Mouse (Mus musculus): ENCODE data around the gene BC030867.

The BC030867 gene

GRCm38 (mm10) chr11:102258521-102258920 lies 9.8 kb downstream of the BC030867 start:
- POLR2A ChIA-PET = interaction anchor here (0.6 to 6.8 kb wide), 24 partner anchors 8 to 209 kb away, joined by 3 to 57 read pairs (median 6); partner anchors contain the start of genes BC030867 (in 3 of the 4), Asb16 (in 2 of the 4), Slc25a39 (in 2 of the 4) and Grn (in 1 of the 4)
- CTCF ChIA-PET = interaction anchor here (0.6 to 14.7 kb wide), 32 partner anchors 8 to 283 kb away, joined by 3 to 224 read pairs (median 4); partner anchors contain the start of genes BC030867 (in 4 of the 4), Asb16 (in 3 of the 4) and Tmub2 (in 1 of the 4)

- ChIA-PET CTCF (interaction anchor here in 2 of 4 experiments (1.2 to 14.7 kb wide), 3 partner anchors 15 to 176 kb away, joined by 3 to 224 read pairs (median 7); partner anchors contain the start of gene BC030867 (in 2 of the 2)), POLR2A (interaction anchor here (0.5 to 8.1 kb wide), 13 partner anchors 9 to 310 kb away, joined by 3 to 94 read pairs (median 5); partner anchors contain the start of genes BC030867 (in 2 of the 4), Hdac5 (in 1 of the 4), Slc25a39 (in 1 of the 4) and Tmub2 (in 1 of the 4))
These were observed 14.5 kb downstream of the BC030867 start for GRCm38 (mm10) chr11:102263211-102263610.

- ChIA-PET POLR2A (interaction anchor here (0.6 to 8.1 kb wide), 44 partner anchors 8 to 302 kb away, joined by 3 to 94 read pairs (median 4); partner anchors contain the start of genes BC030867 (in 4 of the 4), Slc25a39 (in 2 of the 4), Tmub2 (in 2 of the 4) and G6pc3 (in 1 of the 4)), CTCF (interaction anchor here (0.6 to 14.7 kb wide), 21 partner anchors 8 to 334 kb away, joined by 3 to 224 read pairs (median 6); partner anchors contain the start of genes BC030867 (in 3 of the 4), Fam171a2 (in 1 of the 4), Tmem101 (in 1 of the 4) and Tmub2 (in 1 of the 4))
These were observed 17.1 kb downstream of the BC030867 start for GRCm38 (mm10) chr11:102265816-102266215.

GRCm38 (mm10) chr11:102266631-102267355 lies 18.1 kb downstream of the BC030867 start:
- CTCF ChIA-PET = interaction anchor here (0.5 to 14.7 kb wide), 36 partner anchors 9 to 282 kb away, joined by 3 to 224 read pairs (median 5); partner anchors contain the start of genes BC030867 (in 3 of the 4), Cfap97d1 (in 1 of the 4), Fam171a2 (in 1 of the 4) and Grn (in 1 of the 4)
- POLR2A ChIA-PET = interaction anchor here (0.5 to 8.1 kb wide), 71 partner anchors 7 to 329 kb away, joined by 3 to 94 read pairs (median 4); partner anchors contain the start of genes BC030867 (in 3 of the 4), Grn (in 3 of the 4), Slc25a39 (in 3 of the 4) and Tmub2 (in 3 of the 4)

- CTCF ChIA-PET = interaction anchor here (0.5 to 14.7 kb wide), 35 partner anchors 9 to 339 kb away, joined by 3 to 224 read pairs (median 5); partner anchors contain the start of genes BC030867 (in 3 of the 4), Cfap97d1 (in 1 of the 4), Fam171a2 (in 1 of the 4) and Grn (in 1 of the 4)
- POLR2A ChIA-PET = interaction anchor here (0.5 to 8.1 kb wide), 52 partner anchors 8 to 290 kb away, joined by 3 to 94 read pairs (median 4); partner anchors contain the start of genes BC030867 (in 3 of the 4), Grn (in 3 of the 4), Slc25a39 (in 3 of the 4) and Tmub2 (in 3 of the 4)
These were observed 18.8 kb downstream of the BC030867 start for GRCm38 (mm10) chr11:102267480-102267879.

- POLR2A ChIA-PET = interaction anchor here in 3 of 4 experiments (0.7 to 8.1 kb wide), 37 partner anchors 8 to 178 kb away, joined by 3 to 94 read pairs (median 6); partner anchors contain the start of genes BC030867 (in 3 of the 3), Grn (in 3 of the 3), Slc25a39 (in 3 of the 3) and Tmub2 (in 3 of the 3)
- CTCF ChIA-PET = interaction anchor here (0.6 to 14.7 kb wide), 26 partner anchors 8 to 385 kb away, joined by 3 to 224 read pairs (median 4); partner anchors contain the start of genes BC030867 (in 3 of the 4), Fam171a2 (in 1 of the 4), Grn (in 1 of the 4) and Tmub2 (in 1 of the 4)
These were observed 20.0 kb downstream of the BC030867 start, which contains the start of gene Asb16 for GRCm38 (mm10) chr11:102268520-102269244. Gene Asb16, plus strand, starts transcription at chr11:102268743.

GRCm38 (mm10) chr11:102276411-102276915 lies 27.8 kb downstream of the BC030867 start:
- CTCF ChIA-PET = interaction anchor here (0.5 to 3.1 kb wide), 19 partner anchors 8 to 489 kb away, joined by 3 to 19 read pairs (median 4); partner anchors contain the start of genes BC030867 (in 2 of the 4), Asb16 (in 1 of the 4), Grn (in 1 of the 4) and Tmem101 (in 1 of the 4)
- POLR2A ChIA-PET = interaction anchor here in 3 of 4 experiments (0.6 to 7.1 kb wide), 50 partner anchors 8 to 840 kb away, joined by 3 to 94 read pairs (median 5); partner anchors contain the start of genes Tmub2 (in 3 of the 3), Asb16 (in 2 of the 3), Atxn7l3 (in 2 of the 3) and Grn (in 2 of the 3)

- ChIA-PET CTCF (interaction anchor here (0.5 to 3.1 kb wide), 15 partner anchors 10 to 656 kb away, joined by 3 to 19 read pairs (median 4); partner anchors contain the start of genes Asb16 (in 1 of the 4), BC030867 (in 1 of the 4) and Grn (in 1 of the 4)), POLR2A (interaction anchor here in 3 of 4 experiments (0.7 to 7.1 kb wide), 26 partner anchors 7 to 207 kb away, joined by 3 to 94 read pairs (median 6); partner anchors contain the start of genes Asb16 (in 2 of the 3), Slc25a39 (in 2 of the 3), Atxn7l3 (in 1 of the 3) and Fam171a2 (in 1 of the 3))
These were observed 29.1 kb downstream of the BC030867 start for GRCm38 (mm10) chr11:102277754-102278153.

- CTCF ChIA-PET = interaction anchor here in 3 of 4 experiments (0.6 to 2.7 kb wide), 5 partner anchors 11 to 218 kb away, joined by 3 to 8 read pairs (median 3); partner anchors contain the start of gene Asb16 (in 1 of the 3)
- POLR2A ChIA-PET = interaction anchor here in 2 of 4 experiments (0.7 to 7.1 kb wide), 9 partner anchors 11 to 442 kb away, joined by 3 to 94 read pairs (median 6); partner anchors contain the start of genes Asb16 (in 2 of the 2), Slc25a39 (in 2 of the 2), BC030867 (in 1 of the 2) and Grn (in 1 of the 2)
These were observed 30.9 kb downstream of the BC030867 start for GRCm38 (mm10) chr11:102279595-102279994.

- CTCF ChIA-PET = interaction anchor here in 3 of 4 experiments (0.6 to 2.7 kb wide), 10 partner anchors 12 to 219 kb away, joined by 3 to 8 read pairs (median 4); partner anchors contain the start of genes Asb16 (in 1 of the 3) and Grn (in 1 of the 3)
- POLR2A ChIA-PET = interaction anchor here in 3 of 4 experiments (0.6 to 7.1 kb wide), 11 partner anchors 11 to 781 kb away, joined by 3 to 94 read pairs (median 6); partner anchors contain the start of genes Asb16 (in 2 of the 3), Slc25a39 (in 2 of the 3), BC030867 (in 1 of the 3) and Grn (in 1 of the 3)
These were observed 31.6 kb downstream of the BC030867 start for GRCm38 (mm10) chr11:102280267-102280666.

- POLR2A ChIA-PET = interaction anchor here (0.6 to 13.9 kb wide), 71 partner anchors 8 to 1964 kb away, joined by 3 to 185 read pairs (median 7); partner anchors contain the start of genes BC030867 (in 3 of the 4), Slc25a39 (in 3 of the 4), Atxn7l3 (in 2 of the 4) and Grn (in 2 of the 4)
- CTCF ChIA-PET = interaction anchor here (0.6 to 2.8 kb wide), 24 partner anchors 8 to 1569 kb away, joined by 3 to 29 read pairs (median 5); partner anchors contain the start of genes BC030867 (in 3 of the 4), Asb16 (in 1 of the 4), Cd300lg (in 1 of the 4) and Grn (in 1 of the 4)
These were observed 35.2 kb downstream of the BC030867 start for GRCm38 (mm10) chr11:102283922-102284321.

GRCm38 (mm10) chr11:102284501-102285094 lies 35.9 kb downstream of the BC030867 start, which contains the start of gene Tmub2:
Gene Tmub2, plus strand, starts transcription at chr11:102284931.
- POLR2A ChIA-PET = interaction anchor here (0.6 to 13.9 kb wide), 100 partner anchors 8 to 1965 kb away, joined by 3 to 185 read pairs (median 6); partner anchors contain the start of genes BC030867 (in 3 of the 4), Slc25a39 (in 3 of the 4), Atxn7l3 (in 2 of the 4) and Grn (in 2 of the 4)

GRCm38 (mm10) chr11:102285095-102285834 lies 36.6 kb downstream of the BC030867 start:
- CTCF ChIA-PET = interaction anchor here (0.6 to 2.8 kb wide), 39 partner anchors 10 to 831 kb away, joined by 3 to 29 read pairs (median 4); partner anchors contain the start of genes BC030867 (in 3 of the 4), Asb16 (in 1 of the 4), Cfap97d1 (in 1 of the 4) and Fam171a2 (in 1 of the 4)
- POLR2A ChIA-PET = interaction anchor here (0.6 to 13.9 kb wide), 90 partner anchors 8 to 1965 kb away, joined by 3 to 185 read pairs (median 6); partner anchors contain the start of genes BC030867 (in 3 of the 4), Grn (in 3 of the 4), Slc25a39 (in 3 of the 4) and Atxn7l3 (in 2 of the 4)

More at GRCm38 (mm10) chr11:102284501-102285094, 35.9 kb downstream of the BC030867 start, which contains the start of gene Tmub2:
- CTCF ChIA-PET = interaction anchor here (0.6 to 2.8 kb wide), 48 partner anchors 9 to 832 kb away, joined by 3 to 29 read pairs (median 4); partner anchors contain the start of genes BC030867 (in 4 of the 4), Asb16 (in 1 of the 4), Cd300lg (in 1 of the 4) and Cfap97d1 (in 1 of the 4)

Measured in embryonic stem cell, embryonic (primary cell).